Mouse (Mus musculus): ENCODE measurements around the gene Gm21992. TPM values are rescaled to one million over a fixed set of nuclear protein-coding genes. Genes with fewer than 3 reads are reported as not detected.
"Not testable (repeated sequence)": the region's sequence is repeated elsewhere in the genome, so short reads cannot be mapped to it uniquely, and the experiment has no call there.

The Gm21992 gene
- polyA plus RNA-seq, 1 experiment from 2014 or later: 23.9 TPM

DNA sequence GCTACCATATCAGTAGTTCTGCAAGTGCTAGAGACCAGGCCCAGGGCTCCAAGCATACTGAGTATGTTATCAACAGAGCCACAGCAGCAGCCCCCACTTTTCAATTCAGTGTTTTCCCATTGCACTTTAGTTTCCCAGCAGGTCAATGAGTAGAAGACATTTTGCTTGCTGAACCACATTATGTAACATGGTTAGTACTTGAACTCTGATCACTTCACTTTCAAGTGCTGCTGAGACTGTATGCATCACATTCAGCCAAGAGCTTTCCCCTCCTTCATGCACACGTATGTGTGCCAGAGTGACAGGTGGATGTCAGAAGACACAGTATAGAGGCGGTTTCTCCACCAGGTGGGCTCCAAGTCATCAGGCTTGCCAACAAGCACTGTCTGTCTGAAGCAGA, 28.5 kb downstream of the Gm21992 start:
- Histone ChIP-seq H3K4me2 (ENCODE audit: low read depth, low read length) (no peak overlapping the region), H3K4me1 (ENCODE audit: control insufficient read depth, insufficient read depth, low read length) (peaks cover 13% of the 10 kb centered on the region), H3K36me3 (ENCODE audit: control insufficient read depth, insufficient read depth) (peaks cover 30% of the 10 kb centered on the region), H3K9ac (ENCODE audit: low read length) (no peak overlapping the region), H3K9me3 (replicated peaks; ENCODE audit: control insufficient read depth, low read length) (no peaks in the 10 kb centered on the region), H3K4me3 (ENCODE audit: low read length) (no peak overlapping the region), H3K27me3 (ENCODE audit: control insufficient read depth, insufficient read depth, low read length) (no peaks in the 10 kb centered on the region), H3K27ac (ENCODE audit: low read length) (no peak overlapping the region)
- no peak for ATAC-seq (replicated peaks; ENCODE audit: extremely low read depth, insufficient read depth, low FRiP score)
- 75% methylated on average over 2 of the region's 2 CpGs for WGBS

- Histone ChIP-seq H3K27ac (ENCODE audit: low read length) (no peak overlapping the region), H3K9ac (ENCODE audit: low read length) (no peak overlapping the region), H3K9me3 (replicated peaks; ENCODE audit: control insufficient read depth, low read length) (no peaks in the 10 kb centered on the region), H3K4me3 (ENCODE audit: low read length) (no peak overlapping the region), H3K36me3 (ENCODE audit: control insufficient read depth, insufficient read depth) (peaks cover 18% of the 10 kb centered on the region), H3K4me1 (ENCODE audit: control insufficient read depth, insufficient read depth, low read length) (no peaks in the 10 kb centered on the region; the same call in 1 of the 2 replicates), H3K4me2 (ENCODE audit: low read depth, low read length) (no peak overlapping the region), H3K27me3 (ENCODE audit: control insufficient read depth, insufficient read depth, low read length) (no peaks in the 10 kb centered on the region)
- WGBS: 78% methylated on average over 3 of the region's 3 CpGs
- ATAC-seq (replicated peaks; ENCODE audit: extremely low read depth, insufficient read depth, low FRiP score): no peak
Measured at GRCm38 (mm10) chr19:4772785-4773184, 38.6 kb downstream of the Gm21992 start.

DNA sequence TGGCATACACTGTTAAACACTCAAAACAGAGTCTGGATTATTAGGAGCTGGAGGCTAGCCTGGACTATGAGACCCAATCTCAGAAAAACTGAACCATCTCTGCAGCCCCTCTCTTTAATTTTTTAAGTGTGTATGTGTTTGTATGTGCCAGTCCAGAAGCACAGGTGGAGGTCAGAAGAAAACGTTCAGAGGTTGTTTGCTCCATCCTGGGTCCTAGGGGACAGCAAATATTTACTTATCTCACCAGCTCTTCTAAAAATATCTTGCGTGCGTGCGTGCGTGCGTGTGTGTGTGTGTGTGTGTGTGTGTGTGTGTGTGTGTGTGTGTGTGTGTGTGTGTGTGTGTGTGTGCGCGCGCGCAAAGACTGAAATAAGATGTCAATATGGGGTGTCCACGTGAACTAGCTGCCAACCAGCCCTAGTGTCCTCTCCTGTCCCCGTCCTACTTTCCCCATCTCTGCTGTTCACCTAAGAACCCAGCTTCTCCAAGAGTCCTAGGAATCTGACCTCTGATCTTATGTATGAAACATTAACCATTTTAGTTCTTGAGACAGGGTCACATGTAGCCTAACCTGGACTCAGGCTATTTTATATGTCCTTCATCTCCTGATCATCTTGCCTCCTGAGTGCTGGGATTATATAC, 43.8 kb downstream of the Gm21992 start:
- Histone ChIP-seq H3K27me3 (ENCODE audit: control insufficient read depth, insufficient read depth, low read length) (no peaks in the 10 kb centered on the region), H3K4me3 (ENCODE audit: low read length) (no peak overlapping the region), H3K4me2 (ENCODE audit: low read depth, low read length) (no peak overlapping the region), H3K27ac (ENCODE audit: low read length) (no peak overlapping the region), H3K9ac (ENCODE audit: low read length) (no peak overlapping the region), H3K4me1 (ENCODE audit: control insufficient read depth, insufficient read depth, low read length) (peaks cover 2% of the 10 kb centered on the region), H3K36me3 (ENCODE audit: control insufficient read depth, insufficient read depth) (peaks cover 29% of the 10 kb centered on the region), H3K9me3 (replicated peaks; ENCODE audit: control insufficient read depth, low read length) (no peaks in the 10 kb centered on the region)
- ATAC-seq (replicated peaks; ENCODE audit: extremely low read depth, insufficient read depth, low FRiP score): no peak
- 51% methylated on average over 8 of the region's 12 CpGs for WGBS

GRCm38 (mm10) chr19:4762876-4763275, 48.5 kb downstream of the Gm21992 start:
- WGBS: 63% methylated on average over 1 of the region's 1 CpGs
- Histone ChIP-seq H3K4me2 (ENCODE audit: low read depth, low read length) (no peak overlapping the region), H3K36me3 (ENCODE audit: control insufficient read depth, insufficient read depth) (peaks cover 24% of the 10 kb centered on the region), H3K27me3 (ENCODE audit: control insufficient read depth, insufficient read depth, low read length) (no peaks in the 10 kb centered on the region), H3K4me1 (ENCODE audit: control insufficient read depth, insufficient read depth, low read length) (peaks cover 7% of the 10 kb centered on the region), H3K9ac (ENCODE audit: low read length) (no peak overlapping the region), H3K9me3 (replicated peaks; ENCODE audit: control insufficient read depth, low read length) (no peaks in the 10 kb centered on the region), H3K27ac (ENCODE audit: low read length) (no peak overlapping the region), H3K4me3 (ENCODE audit: low read length) (no peak overlapping the region)
- ATAC-seq (replicated peaks; ENCODE audit: extremely low read depth, insufficient read depth, low FRiP score): no peak

- not testable (repeated sequence) for H3K27ac ChIP-seq (ENCODE audit: low read length)
- 81% methylated on average over 8 of the region's 8 CpGs for WGBS
- H3K36me3 ChIP-seq (ENCODE audit: control insufficient read depth, insufficient read depth): peaks cover 21% of the 10 kb centered on the region
Measured at GRCm38 (mm10) chr19:4760544-4760943, 50.9 kb downstream of the Gm21992 start.

DNA sequence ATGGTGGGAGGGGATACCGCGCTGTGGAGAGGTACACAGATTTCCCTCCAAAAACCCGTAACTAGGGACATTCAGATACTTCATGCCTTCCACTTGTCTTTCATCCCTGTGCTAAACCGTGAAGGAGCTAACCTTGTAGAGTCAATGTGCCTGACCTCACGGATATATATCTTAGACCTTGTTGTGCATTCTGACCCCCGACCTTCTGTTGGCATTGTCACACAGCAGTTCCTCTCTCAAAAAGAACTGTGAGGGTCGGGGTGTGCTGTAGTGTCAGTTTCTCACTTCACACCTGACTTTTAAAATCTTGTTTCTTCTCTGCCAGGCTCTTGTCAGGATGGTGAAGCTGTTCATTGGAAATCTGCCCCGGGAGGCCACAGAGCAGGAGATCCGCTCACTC, 54.5 kb downstream of the Gm21992 start:
- Histone ChIP-seq H3K9me3 (replicated peaks; ENCODE audit: control insufficient read depth, low read length) (no peaks in the 10 kb centered on the region), H3K36me3 (ENCODE audit: control insufficient read depth, insufficient read depth) (peaks cover 3% of the 10 kb centered on the region; the same call in 1 of the 2 replicates), H3K27ac (ENCODE audit: low read length) (peak overlapping the region; percentile 97), H3K27me3 (ENCODE audit: control insufficient read depth, insufficient read depth, low read length) (no peaks in the 10 kb centered on the region), H3K4me3 (ENCODE audit: low read length) (peak overlapping the region; percentile 91), H3K4me1 (ENCODE audit: control insufficient read depth, insufficient read depth, low read length) (peaks cover 12% of the 10 kb centered on the region), H3K9ac (ENCODE audit: low read length) (peak overlapping the region; percentile 91), H3K4me2 (ENCODE audit: low read depth, low read length) (peak overlapping the region; percentile 90)
- WGBS: 3% methylated on average over 9 of the region's 9 CpGs
- no peak for ATAC-seq (replicated peaks; ENCODE audit: extremely low read depth, insufficient read depth, low FRiP score)

More at GRCm38 (mm10) chr19:4760544-4760943, 50.9 kb downstream of the Gm21992 start:
- H3K9ac ChIP-seq (ENCODE audit: low read length); H3K4me3 ChIP-seq (ENCODE audit: low read length); H3K9me3 ChIP-seq (replicated peaks; ENCODE audit: control insufficient read depth, low read length); ATAC-seq (replicated peaks; ENCODE audit: extremely low read depth, insufficient read depth, low FRiP score); H3K4me2 ChIP-seq (ENCODE audit: low read depth, low read length); H3K27me3 ChIP-seq (ENCODE audit: control insufficient read depth, insufficient read depth, low read length); H3K4me1 ChIP-seq (ENCODE audit: control insufficient read depth, insufficient read depth, low read length): not testable (repeated sequence)

GRCm38 (mm10) chr19:4756193-4756911, 55.1 kb downstream of the Gm21992 start, which contains the start of gene Rbm4b:
Gene Rbm4b, plus strand, starts transcription at chr19:4756497.
- peak; percentile 98 for ATAC-seq (replicated peaks; ENCODE audit: extremely low read depth, insufficient read depth, low FRiP score)
- Histone ChIP-seq H3K9ac (ENCODE audit: low read length) (peak within 1 kb of the TSS; percentile 91), H3K4me1 (ENCODE audit: control insufficient read depth, insufficient read depth, low read length) (peaks cover 12% of the 10 kb centered on the region), H3K27me3 (ENCODE audit: control insufficient read depth, insufficient read depth, low read length) (no peaks in the 10 kb centered on the region), H3K4me2 (ENCODE audit: low read depth, low read length) (peak within 1 kb of the TSS; percentile 90), H3K36me3 (ENCODE audit: control insufficient read depth, insufficient read depth) (peaks cover 2% of the 10 kb centered on the region; the same call in 1 of the 2 replicates), H3K4me3 (ENCODE audit: low read length) (peak within 1 kb of the TSS; percentile 91), H3K9me3 (replicated peaks; ENCODE audit: control insufficient read depth, low read length) (no peaks in the 10 kb centered on the region), H3K27ac (ENCODE audit: low read length) (peak within 1 kb of the TSS; percentile 97)
- WGBS: under 1% methylated on average over 62 of the region's 65 CpGs

DNA sequence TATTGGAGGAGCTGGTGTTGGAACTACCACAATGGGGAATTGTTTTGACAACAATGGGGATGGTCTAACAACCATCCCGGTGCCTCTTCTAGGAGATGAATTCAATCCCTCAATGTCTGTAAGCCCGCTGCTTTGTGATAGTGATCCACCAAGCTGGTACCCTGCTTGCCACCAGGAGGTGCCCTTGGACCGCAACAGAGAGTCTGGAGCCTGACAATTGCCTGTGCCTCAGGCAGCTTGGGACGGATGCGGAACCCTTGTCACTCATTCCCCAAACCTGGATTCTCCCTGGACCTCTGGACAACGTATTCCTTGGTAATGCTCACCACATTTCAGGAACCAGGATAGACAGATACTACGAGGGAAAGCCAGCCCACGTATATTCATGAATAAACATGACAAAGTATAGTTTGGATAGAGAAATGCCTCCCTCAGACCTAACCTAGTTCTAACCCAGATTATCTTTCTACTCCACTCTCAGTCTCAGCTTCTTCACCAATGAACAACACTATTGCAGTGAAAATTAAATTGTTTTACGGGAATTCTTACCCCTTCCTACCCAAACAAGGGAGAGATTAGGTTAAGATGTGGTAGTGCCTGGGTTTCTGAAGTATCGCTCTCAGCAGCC, 55.7 kb downstream of the Gm21992 start:
- Histone ChIP-seq H3K4me1 (ENCODE audit: control insufficient read depth, insufficient read depth, low read length) (peaks cover 12% of the 10 kb centered on the region), H3K9me3 (replicated peaks; ENCODE audit: control insufficient read depth, low read length) (no peaks in the 10 kb centered on the region), H3K4me2 (ENCODE audit: low read depth, low read length) (peak overlapping the region; percentile 79), H3K9ac (ENCODE audit: low read length) (peak overlapping the region; percentile 77), H3K27ac (ENCODE audit: low read length) (peak overlapping the region; percentile 93), H3K4me3 (ENCODE audit: low read length) (peak overlapping the region; percentile 91), H3K36me3 (ENCODE audit: control insufficient read depth, insufficient read depth) (peaks cover 2% of the 10 kb centered on the region; the same call in 1 of the 2 replicates), H3K27me3 (ENCODE audit: control insufficient read depth, insufficient read depth, low read length) (no peaks in the 10 kb centered on the region)
- 0% methylated on average over 10 of the region's 10 CpGs for WGBS
- ATAC-seq (replicated peaks; ENCODE audit: extremely low read depth, insufficient read depth, low FRiP score): peak; percentile 78

GRCm38 (mm10) chr19:4749975-4750374, 61.4 kb downstream of the Gm21992 start:
- H3K9ac ChIP-seq (ENCODE audit: low read length): no peak overlapping the region

More at GRCm38 (mm10) chr19:4749975-4750374, 61.4 kb downstream of the Gm21992 start:
- Histone ChIP-seq H3K4me1 (ENCODE audit: control insufficient read depth, insufficient read depth, low read length) (0 out of 2 replicates have a peak, but pooled peaks cover 4% of the 10 kb centered on the region), H3K27me3 (ENCODE audit: control insufficient read depth, insufficient read depth, low read length) (no peaks in the 10 kb centered on the region), H3K9me3 (replicated peaks; ENCODE audit: control insufficient read depth, low read length) (no peaks in the 10 kb centered on the region), H3K4me2 (ENCODE audit: low read depth, low read length) (no peak overlapping the region), H3K4me3 (ENCODE audit: low read length) (no peak overlapping the region), H3K27ac (ENCODE audit: low read length) (no peak overlapping the region), H3K36me3 (ENCODE audit: control insufficient read depth, insufficient read depth) (no peaks in the 10 kb centered on the region)
- WGBS: 79% methylated on average over 6 of the region's 6 CpGs
- no peak for ATAC-seq (replicated peaks; ENCODE audit: extremely low read depth, insufficient read depth, low FRiP score)

All from heart, embryonic 16.5 days (tissue).